Mouse (Mus musculus) E14TG2a.4 (cell line): Measurements from ENCODE around the gene Lekr1.

ENCODE experiments used
- H3K27me3 ChIP-seq: 2 replicates; pipeline ENCODE4 v1.6.1; 2014; ENCODE audit warnings: low read length, control low read depth; ENCODE audit not compliant: insufficient read depth
- H3K36me3 ChIP-seq: 2 replicates; pipeline ENCODE4 v1.6.1; 2014; ENCODE audit warnings: low read length, control low read depth; ENCODE audit not compliant: insufficient read depth
- H3K4me1 ChIP-seq: replicated peaks from 2 replicates; pipeline ENCODE4 v1.6.1; 2014; ENCODE audit warnings: low read depth, low read length, control low read depth
- H3K4me3 ChIP-seq: replicated peaks from 2 replicates; pipeline ENCODE4 v1.5.1; 2014; ENCODE audit warnings: mild to moderate bottlenecking, low read length
- H3K9me3 ChIP-seq: 2 replicates; pipeline ENCODE4 v1.6.1; 2014; ENCODE audit warnings: low read length, control low read depth
- CTCF ChIP-seq: conservative IDR thresholded peaks from 2 replicates; pipeline ENCODE4 v1.5.1; 2014; ENCODE audit warnings: low read length
- NANOG ChIP-seq: IDR thresholded peaks from 2 replicates; pipeline ENCODE4 v1.6.1; 2014; ENCODE audit warnings: borderline replicate concordance, low read length, mixed read lengths
- POU5F1 ChIP-seq: IDR thresholded peaks from 2 replicates; pipeline ENCODE4 v1.6.1; 2014; ENCODE audit warnings: low read length, borderline replicate concordance

Gene Lekr1

GRCm38 (mm10) chr3:65836435-65836834 lies 170.4 kb downstream of the Lekr1 start:
- H3K36me3 ChIP-seq: no peaks in the 10 kb centered on the region
- peaks cover 4% of the 10 kb centered on the region; the same call in 1 of the 2 replicates for H3K4me1 ChIP-seq
- no peaks in the 10 kb centered on the region for H3K9me3 ChIP-seq
- H3K27me3 ChIP-seq: no peaks in the 10 kb centered on the region
- H3K4me3 ChIP-seq: no peak overlapping the region
- TF ChIP-seq CTCF (no peak), NANOG (no peak)

- 0 out of 2 replicates have a peak, but pooled peaks cover 2% of the 10 kb centered on the region for H3K4me1 ChIP-seq
- peaks cover under 1% of the 10 kb centered on the region; the same call in 1 of the 2 replicates for H3K9me3 ChIP-seq
- no peaks in the 10 kb centered on the region for H3K27me3 ChIP-seq
- H3K36me3 ChIP-seq: no peaks in the 10 kb centered on the region
- no peak overlapping the region for H3K4me3 ChIP-seq
- TF ChIP-seq NANOG (no peak), POU5F1 (no peak)
Measured at GRCm38 (mm10) chr3:65839664-65840063, 173.6 kb downstream of the Lekr1 start.

GRCm38 (mm10) chr3:65841175-65841574 lies 175.1 kb downstream of the Lekr1 start:
- Histone ChIP-seq H3K36me3 (no peaks in the 10 kb centered on the region), H3K27me3 (no peaks in the 10 kb centered on the region), H3K9me3 (peaks cover 15% of the 10 kb centered on the region), H3K4me3 (no peak overlapping the region), H3K4me1 (0 out of 2 replicates have a peak, but pooled peaks cover 2% of the 10 kb centered on the region)
- TF ChIP-seq NANOG (no peak), CTCF (no peak), POU5F1 (no peak)

GRCm38 (mm10) chr3:65842515-65843184 lies 176.6 kb downstream of the Lekr1 start:
- H3K9me3 ChIP-seq: peaks cover 25% of the 10 kb centered on the region
- H3K4me3 ChIP-seq: no peak overlapping the region
- H3K36me3 ChIP-seq: no peaks in the 10 kb centered on the region
- TF ChIP-seq NANOG (no peak), POU5F1 (no peak), CTCF (no peak)
- H3K4me1 ChIP-seq: 0 out of 2 replicates have a peak, but pooled peaks cover 2% of the 10 kb centered on the region
- H3K27me3 ChIP-seq: no peaks in the 10 kb centered on the region

- TF ChIP-seq CTCF (no peak), POU5F1 (no peak), NANOG (no peak)
Measured at GRCm38 (mm10) chr3:65843185-65843552, 177.1 kb downstream of the Lekr1 start.

GRCm38 (mm10) chr3:65844302-65844701 lies 178.3 kb downstream of the Lekr1 start:
- Histone ChIP-seq H3K4me1 (0 out of 2 replicates have a peak, but pooled peaks cover 2% of the 10 kb centered on the region), H3K36me3 (no peaks in the 10 kb centered on the region), H3K27me3 (no peaks in the 10 kb centered on the region), H3K4me3 (no peak overlapping the region), H3K9me3 (peaks cover 40% of the 10 kb centered on the region)
- TF ChIP-seq CTCF (no peak), NANOG (no peak), POU5F1 (no peak)

More at GRCm38 (mm10) chr3:65843185-65843552, 177.1 kb downstream of the Lekr1 start:
- no peaks in the 10 kb centered on the region for H3K27me3 ChIP-seq
- H3K4me3 ChIP-seq: no peak overlapping the region
- H3K9me3 ChIP-seq: peaks cover 28% of the 10 kb centered on the region
- H3K4me1 ChIP-seq: 0 out of 2 replicates have a peak, but pooled peaks cover 2% of the 10 kb centered on the region
- no peaks in the 10 kb centered on the region for H3K36me3 ChIP-seq

GRCm38 (mm10) chr3:65844851-65845552 lies 179.0 kb downstream of the Lekr1 start:
- Histone ChIP-seq H3K9me3 (peaks cover 47% of the 10 kb centered on the region), H3K4me1 (no peaks in the 10 kb centered on the region), H3K4me3 (no peak overlapping the region), H3K27me3 (no peaks in the 10 kb centered on the region), H3K36me3 (no peaks in the 10 kb centered on the region)
- TF ChIP-seq NANOG (no peak), POU5F1 (no peak), CTCF (no peak)

GRCm38 (mm10) chr3:65847158-65847787 lies 181.2 kb downstream of the Lekr1 start:
- Histone ChIP-seq H3K4me1 (no peaks in the 10 kb centered on the region), H3K4me3 (no peak overlapping the region), H3K9me3 (peaks cover 69% of the 10 kb centered on the region), H3K27me3 (no peaks in the 10 kb centered on the region), H3K36me3 (no peaks in the 10 kb centered on the region)
- TF ChIP-seq POU5F1: no peak
- no peak for TF ChIP-seq NANOG
- TF ChIP-seq CTCF: no peak
